Mouse (Mus musculus): ENCODE data around the gene Zfp941.

- TF ChIP-seq POLR2A (IDR thresholded peaks at IDR 0.05; ENCODE audit: borderline replicate concordance, low read depth, low read length) = no peak
- no peak for TF ChIP-seq CTCF (IDR thresholded peaks at IDR 0.05; ENCODE audit: low read depth, low read length)
These were observed 699 bp downstream of the Zfp941 start for GRCm38 (mm10) chr7:140821305-140821652.

All from bone marrow macrophage, adult 2 months (primary cell).